Mouse (Mus musculus) intestine, embryonic 14.5 days (tissue): Measurements from ENCODE around the gene Mef2a. TPM values are rescaled to one million over a fixed set of nuclear protein-coding genes. Genes with fewer than 3 reads are reported as not detected.
A peak's percentile ranks its signal among the peaks of the same experiment; 100 is the strongest.
"Not testable (repeated sequence)": the region's sequence is repeated elsewhere in the genome, so short reads cannot be mapped to it uniquely, and the experiment has no call there.

Experiments
- ATAC-seq: fragments of 200-750 bp; cut with Nextera tagmentation; replicated peaks from 2 replicates; pipeline ENCODE4 v1.8.0; 2017; ENCODE audit warnings: low read depth, moderate number of reproducible peaks, moderate TSS enrichment, moderate library complexity; ENCODE audit not compliant: low FRiP score, low TSS enrichment
- DNase-seq: peaks from one replicate; pipeline ENCODE4 v3.0.0-alpha.2; 2018; ENCODE audit warnings: low spot score
- H3K27ac ChIP-seq: fragments of 300-500 bp; sonication (generic); 2 replicates; pipeline ENCODE4 v1.5.1; 2014; ENCODE audit warnings: low read depth, mild to moderate bottlenecking, control low read depth
- H3K27me3 ChIP-seq: fragments of 300-500 bp; sonication (generic); replicated peaks from 2 replicates; pipeline ENCODE4 v1.6.1; 2014; ENCODE audit warnings: low read length, control low read depth; ENCODE audit not compliant: control insufficient read depth, insufficient read depth
- H3K36me3 ChIP-seq: fragments of 300-500 bp; sonication (generic); 2 replicates; pipeline ENCODE4 v1.6.1; 2014; ENCODE audit warnings: low read length, control low read depth; ENCODE audit not compliant: control insufficient read depth, insufficient read depth
- H3K4me1 ChIP-seq: fragments of 300-500 bp; sonication (generic); replicated peaks from 2 replicates; pipeline ENCODE4 v1.6.1; 2014; ENCODE audit warnings: low read length, control low read depth, mixed read lengths; ENCODE audit not compliant: control insufficient read depth, insufficient read depth
- H3K4me2 ChIP-seq: fragments of 300-500 bp; sonication (generic); 2 replicates; pipeline ENCODE4 v1.6.1; 2014; ENCODE audit warnings: low read length
- H3K4me3 ChIP-seq: fragments of 300-500 bp; sonication (generic); 2 replicates; pipeline ENCODE4 v1.5.1; 2014; ENCODE audit warnings: low read depth, low read length, control low read depth, mixed read lengths
- H3K9ac ChIP-seq: fragments of 300-500 bp; sonication (generic); 2 replicates; pipeline ENCODE4 v1.6.1; 2014; ENCODE audit warnings: mild to moderate bottlenecking, low read length
- H3K9me3 ChIP-seq: fragments of 300-500 bp; sonication (generic); 2 replicates; pipeline ENCODE4 v1.6.1; 2016; ENCODE audit warnings: low read length, control low read depth; ENCODE audit not compliant: control insufficient read depth
- WGBS: fragments of 180-500 bp; shearing (Covaris S2); extraction: QIAGEN DNeasy Blood & Tissue Kit; methylation state at CpG from one replicate; pipeline ENCODE4 v1.1.7; 2014; 5-methylcytosine and 5-hydroxymethylcytosine counted together
- polyA plus RNA-seq: library from polyadenylated mRNA; unstranded; fragments of >200 nt; fragmentation: Nextera tagmentation; extraction: Ambion mirVana; gene quantifications from 2 replicates; pipeline ENCODE4 v1.2.1, GENCODE M21; 2014

Mef2a gene
- polyA plus RNA-seq, 1 experiment from 2014 or later, result 35.3 TPM

GRCm38 (mm10) chr7:67308102-67308501, 64.6 kb downstream of the Mef2a start:
- WGBS, result 98% methylated on average over 2 of the region's 2 CpGs
- H3K9ac ChIP-seq, result no peak overlapping the region
- DNase-seq (no peak), ATAC-seq (no peak)
- H3K27me3 ChIP-seq, result no peaks in the 10 kb centered on the region
- no peak overlapping the region for H3K27ac ChIP-seq
- H3K4me3 ChIP-seq, result no peak overlapping the region
- H3K4me2 ChIP-seq, result no peak overlapping the region
- H3K36me3 ChIP-seq, result no peaks in the 10 kb centered on the region
- H3K9me3 ChIP-seq, result no peaks in the 10 kb centered on the region
- H3K4me1 ChIP-seq, result no peaks in the 10 kb centered on the region

DNA sequence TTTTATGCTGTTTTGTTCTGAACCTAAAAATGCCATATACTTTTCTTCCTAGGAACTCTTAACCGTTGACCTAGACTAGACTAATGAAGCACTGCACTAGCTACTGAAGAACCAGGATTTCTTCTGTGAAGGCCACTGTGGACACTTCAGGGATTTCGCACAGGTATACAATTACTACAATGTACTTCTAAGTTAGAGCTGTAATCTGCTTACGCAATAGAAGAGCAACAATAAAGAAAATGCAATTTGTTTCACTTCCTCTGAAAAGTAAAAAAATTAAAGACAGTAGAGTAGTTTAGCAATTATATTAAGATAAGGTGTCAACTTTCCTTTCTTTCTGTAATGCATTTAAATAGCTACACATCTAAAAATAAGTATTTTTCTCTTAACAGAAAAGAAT, 65.6 kb downstream of the Mef2a start:
- DNase-seq (no peak), ATAC-seq (no peak)
- no peaks in the 10 kb centered on the region for H3K27me3 ChIP-seq
- H3K4me3 ChIP-seq, result no peak overlapping the region
- 95% methylated on average over 3 of the region's 3 CpGs for WGBS
- H3K9ac ChIP-seq, result no peak overlapping the region
- H3K36me3 ChIP-seq, result no peaks in the 10 kb centered on the region
- H3K27ac ChIP-seq, result no peak overlapping the region
- no peaks in the 10 kb centered on the region for H3K4me1 ChIP-seq
- H3K9me3 ChIP-seq, result no peaks in the 10 kb centered on the region
- no peak overlapping the region for H3K4me2 ChIP-seq

- Histone ChIP-seq H3K4me2 (no peak overlapping the region), H3K27me3 (no peaks in the 10 kb centered on the region), H3K4me1 (no peaks in the 10 kb centered on the region), H3K9ac (no peak overlapping the region), H3K27ac (no peak overlapping the region), H3K36me3 (no peaks in the 10 kb centered on the region), H3K9me3 (no peaks in the 10 kb centered on the region), H3K4me3 (no peak overlapping the region)
- no peak for DNase-seq
- WGBS, result 76% methylated on average over 3 of the region's 3 CpGs
- no peak for ATAC-seq
Measured at GRCm38 (mm10) chr7:67304937-67305336, 67.7 kb downstream of the Mef2a start.

- Histone ChIP-seq H3K4me1 (no peaks in the 10 kb centered on the region), H3K36me3 (no peaks in the 10 kb centered on the region), H3K27me3 (no peaks in the 10 kb centered on the region), H3K4me2 (no peak overlapping the region), H3K27ac (no peak overlapping the region), H3K9me3 (no peaks in the 10 kb centered on the region), H3K4me3 (no peak overlapping the region), H3K9ac (no peak overlapping the region)
- DNase-seq (no peak), ATAC-seq (no peak)
- 66% methylated on average over 1 of the region's 1 CpGs for WGBS
Measured at GRCm38 (mm10) chr7:67296419-67296818, 76.2 kb downstream of the Mef2a start.

DNA sequence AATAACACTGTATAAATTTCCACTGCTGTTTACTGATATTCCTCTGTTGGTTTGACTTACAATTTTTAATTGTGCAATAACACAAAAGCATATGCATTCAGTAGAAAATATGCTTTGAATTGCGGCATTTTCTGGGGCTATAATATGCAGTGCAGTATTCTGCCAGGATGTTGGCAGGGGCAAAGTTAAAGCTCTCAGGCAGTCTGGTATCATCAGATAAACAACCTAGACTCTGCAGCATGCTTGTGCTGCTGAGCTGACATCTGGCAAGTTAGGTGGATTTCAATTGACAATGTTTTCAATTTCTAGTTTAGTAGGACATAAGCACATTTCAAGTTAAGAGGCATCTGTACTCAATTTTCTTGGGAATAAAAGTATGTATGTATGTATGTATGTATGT, 81.3 kb downstream of the Mef2a start:
- Histone ChIP-seq H3K4me2 (no peak overlapping the region), H3K4me3 (no peak overlapping the region), H3K36me3 (0 out of 2 replicates have a peak, but pooled peaks cover 5% of the 10 kb centered on the region), H3K4me1 (no peaks in the 10 kb centered on the region), H3K9me3 (no peaks in the 10 kb centered on the region), H3K27me3 (no peaks in the 10 kb centered on the region), H3K27ac (no peak overlapping the region), H3K9ac (no peak overlapping the region)
- WGBS, result 86% methylated on average over 1 of the region's 1 CpGs
- ATAC-seq (no peak), DNase-seq (no peak)

DNA sequence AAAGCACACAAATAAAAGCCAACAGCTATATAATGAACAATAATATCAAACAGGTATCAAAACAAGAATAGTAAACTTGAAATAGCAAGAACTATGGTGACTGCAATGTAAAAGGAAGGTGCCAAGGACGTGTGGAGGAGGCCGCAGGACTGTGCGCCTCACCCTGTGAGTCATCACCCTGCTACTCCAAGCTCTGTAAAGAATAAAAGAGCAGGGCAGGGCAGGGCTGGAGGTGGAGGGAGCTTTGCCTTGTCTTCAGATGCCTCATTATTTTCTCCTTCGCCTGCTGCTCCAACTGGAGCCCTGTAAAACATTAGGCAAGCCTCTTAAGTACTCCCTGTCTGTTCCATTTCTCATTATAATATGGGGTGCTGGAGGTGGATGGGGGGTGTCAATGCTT, 85.2 kb downstream of the Mef2a start:
- ATAC-seq, result no peak
- Histone ChIP-seq H3K27me3 (no peaks in the 10 kb centered on the region), H3K9ac (no peak overlapping the region), H3K4me2 (no peak overlapping the region), H3K9me3 (no peaks in the 10 kb centered on the region), H3K36me3 (0 out of 2 replicates have a peak, but pooled peaks cover 5% of the 10 kb centered on the region), H3K4me1 (no peaks in the 10 kb centered on the region), H3K4me3 (no peak overlapping the region), H3K27ac (no peak overlapping the region)
- 89% methylated on average over 4 of the region's 4 CpGs for WGBS
- DNase-seq, result no peak

DNA sequence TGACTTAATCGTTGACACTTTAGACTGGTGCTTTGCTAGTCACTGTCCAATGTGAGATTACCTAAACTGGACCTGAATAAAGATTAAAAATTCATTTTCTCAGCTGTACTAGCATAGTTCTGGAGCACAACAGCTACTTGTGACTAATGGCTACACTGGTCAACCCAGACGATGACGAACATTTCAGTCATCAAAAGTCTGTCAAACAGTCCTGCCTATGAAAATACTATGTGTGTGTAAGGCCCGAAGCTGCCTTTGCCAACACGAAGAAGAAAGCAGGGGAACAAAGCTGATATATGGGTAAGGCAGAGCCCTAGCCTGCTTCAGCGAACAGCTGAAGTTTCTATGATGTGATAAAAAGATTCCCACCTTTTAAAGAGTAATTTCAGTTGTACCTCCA, 89.1 kb downstream of the Mef2a start:
- Histone ChIP-seq H3K4me3 (no peak overlapping the region), H3K36me3 (peaks cover 9% of the 10 kb centered on the region; the same call in 1 of the 2 replicates), H3K9me3 (no peaks in the 10 kb centered on the region), H3K27me3 (no peaks in the 10 kb centered on the region), H3K27ac (no peak overlapping the region), H3K4me1 (no peaks in the 10 kb centered on the region), H3K9ac (no peak overlapping the region), H3K4me2 (no peak overlapping the region)
- WGBS, result 87% methylated on average over 6 of the region's 6 CpGs
- no peak for DNase-seq
- no peak for ATAC-seq

- not testable (repeated sequence) for ATAC-seq, H3K4me1 ChIP-seq, DNase-seq, H3K4me2 ChIP-seq, H3K9me3 ChIP-seq, H3K27ac ChIP-seq, H3K9ac ChIP-seq, H3K4me3 ChIP-seq, H3K27me3 ChIP-seq
- peaks cover 19% of the 10 kb centered on the region for H3K36me3 ChIP-seq
- WGBS, result 67% methylated on average over 4 of the region's 4 CpGs
Measured at GRCm38 (mm10) chr7:67270447-67270846, 102.2 kb downstream of the Mef2a start.

DNA sequence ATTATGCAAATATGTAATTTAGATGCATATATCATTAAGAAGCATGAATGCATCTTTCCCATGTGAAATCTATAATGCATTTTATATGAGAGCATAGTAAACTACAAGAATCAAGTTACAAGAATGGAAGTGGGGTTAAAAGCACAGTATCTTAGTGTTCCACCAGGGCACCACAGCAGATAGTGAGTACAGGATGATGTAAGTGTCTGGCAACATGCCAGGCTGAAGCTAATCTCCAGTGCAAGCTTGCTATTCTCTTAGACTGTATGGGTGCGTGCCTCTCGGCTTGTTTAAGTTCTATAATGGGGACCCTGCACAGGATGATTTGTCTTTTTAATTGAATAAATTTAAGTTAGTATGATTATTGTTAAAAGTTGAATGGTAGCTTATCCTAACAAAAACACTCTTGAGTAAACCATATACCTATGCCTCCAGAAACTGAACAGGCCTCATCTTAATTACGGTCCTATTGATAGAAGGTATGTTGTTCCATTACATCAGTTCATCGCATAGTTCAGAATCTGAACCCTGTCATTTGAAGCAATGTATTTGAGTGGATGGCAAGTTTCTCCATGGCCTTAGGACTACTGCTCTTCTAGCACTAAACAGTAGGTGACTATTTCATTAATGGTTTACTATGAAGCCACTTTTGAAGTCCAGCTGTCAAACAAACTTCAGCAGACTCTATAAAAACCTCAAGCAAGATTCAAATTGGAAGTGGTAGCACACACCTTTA, 112.7 kb downstream of the Mef2a start:
- H3K9ac ChIP-seq, result no peak overlapping the region
- peak; percentile 83 for ATAC-seq
- no peak overlapping the region for H3K27ac ChIP-seq
- H3K4me2 ChIP-seq, result no peak overlapping the region
- peak; percentile 70 for DNase-seq
- no peaks in the 10 kb centered on the region for H3K9me3 ChIP-seq
- no peak overlapping the region for H3K4me3 ChIP-seq
- no peaks in the 10 kb centered on the region for H3K4me1 ChIP-seq
- no peaks in the 10 kb centered on the region for H3K27me3 ChIP-seq
- H3K36me3 ChIP-seq, result peaks cover 28% of the 10 kb centered on the region
- WGBS, result 59% methylated on average over 4 of the region's 4 CpGs
